Mouse (Mus musculus) liver, postnatal 0 days (tissue): ENCODE measurements around the gene Ddx19b.

ENCODE experiments used
- CTCF ChIP-seq: sonication (generic); IDR thresholded peaks from 2 replicates; pipeline ENCODE4 v1.5.1; 2016; ENCODE audit warnings: antibody characterized with exemption, low read depth
- EP300 ChIP-seq: IDR thresholded peaks from 2 replicates; pipeline ENCODE4 v1.6.1; 2016; ENCODE audit warnings: antibody characterized with exemption, low read depth, mild to moderate bottlenecking

DNA sequence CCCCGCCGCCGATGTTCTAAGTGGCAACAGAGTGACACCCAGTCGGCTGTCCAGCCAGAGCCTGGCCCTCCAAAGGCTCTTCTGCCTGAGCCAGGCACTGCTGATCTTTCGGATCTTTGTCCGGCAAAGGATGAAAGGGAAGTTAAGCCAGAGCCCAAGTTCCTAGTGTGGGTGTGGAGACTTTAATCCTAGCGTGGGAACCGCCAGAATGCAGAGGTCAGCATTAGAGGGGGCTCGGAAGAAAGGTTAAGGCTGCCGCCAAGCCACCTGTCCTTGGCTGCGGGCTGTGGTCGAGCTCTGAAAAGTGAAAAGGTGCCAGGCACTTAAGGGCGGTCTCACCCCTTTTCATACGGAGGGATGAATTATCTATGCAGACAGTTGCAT is 30.1 kb upstream of the Ddx19b start:
- no peak for TF ChIP-seq CTCF
- no peak for TF ChIP-seq EP300
